Mouse (Mus musculus) G1E (cell line): ENCODE results near the gene 2810408A11Rik.

Experiments
- CTCF ChIP-seq: IDR thresholded peaks from 2 replicates; pipeline ENCODE4 v1.5.1; 2012; ENCODE audit warnings: low read depth, low read length, inconsistent platforms, mixed read lengths
- GATA1 ChIP-seq: IDR thresholded peaks from 2 replicates; pipeline ENCODE4 v1.6.1; 2012; ENCODE audit warnings: borderline replicate concordance, low read length, inconsistent platforms, mixed read lengths
- TAL1 ChIP-seq: conservative IDR thresholded peaks from 2 replicates; pipeline ENCODE4 v1.6.1; 2012; ENCODE audit warnings: low read depth, low read length, inconsistent platforms, mixed read lengths

- TF ChIP-seq CTCF (no peak), GATA1 (no peak), TAL1 (no peak)
These were observed 7.9 kb upstream of the 2810408A11Rik start for GRCm38 (mm10) chr11:69908645-69909044.
